Mouse (Mus musculus) lung, adult 2 months (tissue): ENCODE data around the gene Xylt2.

Source experiments
- CTCF ChIP-seq: fragments of 200-500 bp; IDR thresholded peaks from 2 replicates; pipeline ENCODE4 v1.5.1; 2011; ENCODE audit warnings: mild to moderate bottlenecking, low read length, control low read depth; ENCODE audit not compliant: insufficient read depth
- POLR2A ChIP-seq: fragments of 200-500 bp; IDR thresholded peaks from 2 replicates; pipeline ENCODE4 v1.6.1; 2011; ENCODE audit warnings: low read depth, mild to moderate bottlenecking, control low read depth, low read length, borderline replicate concordance; ENCODE audit errors: extremely low read depth

- no peak for TF ChIP-seq CTCF
- no peak for TF ChIP-seq POLR2A
Measured at GRCm38 (mm10) chr11:94622162-94622561, 55.2 kb downstream of the Xylt2 start.
